Mouse (Mus musculus): ENCODE results near the gene Zfp280b.
"Not testable (repeated sequence)": the region's sequence is repeated elsewhere in the genome, so short reads cannot be mapped to it uniquely, and the experiment has no call there.

Gene Zfp280b

DNA sequence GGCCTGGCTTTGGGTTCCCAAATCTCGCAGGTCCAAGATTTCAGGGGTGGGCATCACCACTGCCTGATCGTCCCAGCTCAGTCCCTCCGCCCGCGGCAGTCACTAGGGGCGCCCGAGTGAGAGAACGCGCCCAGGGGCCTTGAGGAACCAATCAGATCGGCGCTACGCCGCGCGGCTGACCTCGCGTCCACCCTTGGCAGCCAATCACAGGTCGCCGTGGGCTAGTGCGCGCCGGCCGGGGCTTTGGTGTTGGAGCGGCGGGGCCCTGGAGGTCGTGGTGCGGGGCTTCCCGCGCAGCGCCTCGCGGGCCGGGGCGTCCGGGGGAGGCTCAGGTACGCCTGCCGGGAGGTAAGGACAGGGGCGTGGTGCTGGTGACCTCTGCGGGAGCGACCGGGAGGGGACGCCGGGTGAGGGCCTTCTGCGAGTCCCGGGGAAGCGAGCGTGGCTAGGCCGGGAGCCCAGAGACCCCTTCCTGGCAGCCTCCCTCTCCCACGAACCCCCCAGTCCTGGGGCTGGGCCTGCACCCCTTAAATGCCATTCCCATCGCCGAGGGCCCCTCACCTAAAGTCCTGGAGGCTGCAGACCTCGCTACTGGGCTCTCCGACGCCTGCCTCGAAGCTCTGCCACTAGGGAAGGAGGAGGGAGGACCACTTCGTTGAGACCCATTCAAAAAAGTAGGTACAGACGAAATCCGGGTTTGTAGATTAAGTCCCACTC lies at the start of gene Zfp280b:
TSS of gene Zfp280b (plus strand) at position 249 of the 717 bp plus-strand sequence.
- peak; percentile 98 for DNase-seq

DNA sequence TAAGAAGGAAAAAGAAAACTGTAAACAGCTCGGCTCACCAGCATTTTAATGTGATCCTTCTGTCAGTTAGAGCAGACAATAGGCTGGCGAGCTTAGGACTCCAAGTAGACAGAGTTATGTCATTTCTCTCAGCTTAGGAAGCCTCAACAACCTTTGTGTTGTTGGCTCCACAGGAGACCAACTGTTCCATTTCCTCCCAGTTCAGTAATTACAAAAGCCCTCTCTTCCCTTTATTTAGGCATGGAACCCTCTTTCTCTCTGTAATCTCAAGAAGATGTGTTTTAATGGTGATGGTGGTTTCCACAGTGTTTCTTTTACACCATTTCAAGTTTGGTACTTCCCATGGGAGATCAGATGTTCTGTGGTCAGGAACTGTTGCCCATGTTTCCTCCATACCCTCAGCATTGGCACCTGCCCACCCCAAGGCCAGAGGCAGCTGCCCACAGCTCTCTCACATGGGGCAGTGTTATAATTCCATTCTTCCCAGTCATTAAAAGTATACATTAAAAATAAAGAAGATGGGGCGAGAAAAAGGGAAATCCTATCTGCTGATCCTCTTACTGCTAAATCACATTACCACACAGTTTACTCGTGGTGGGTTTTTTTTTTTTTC lies 41.9 kb upstream of the Zfp280b start:
- no peak for DNase-seq

DNA sequence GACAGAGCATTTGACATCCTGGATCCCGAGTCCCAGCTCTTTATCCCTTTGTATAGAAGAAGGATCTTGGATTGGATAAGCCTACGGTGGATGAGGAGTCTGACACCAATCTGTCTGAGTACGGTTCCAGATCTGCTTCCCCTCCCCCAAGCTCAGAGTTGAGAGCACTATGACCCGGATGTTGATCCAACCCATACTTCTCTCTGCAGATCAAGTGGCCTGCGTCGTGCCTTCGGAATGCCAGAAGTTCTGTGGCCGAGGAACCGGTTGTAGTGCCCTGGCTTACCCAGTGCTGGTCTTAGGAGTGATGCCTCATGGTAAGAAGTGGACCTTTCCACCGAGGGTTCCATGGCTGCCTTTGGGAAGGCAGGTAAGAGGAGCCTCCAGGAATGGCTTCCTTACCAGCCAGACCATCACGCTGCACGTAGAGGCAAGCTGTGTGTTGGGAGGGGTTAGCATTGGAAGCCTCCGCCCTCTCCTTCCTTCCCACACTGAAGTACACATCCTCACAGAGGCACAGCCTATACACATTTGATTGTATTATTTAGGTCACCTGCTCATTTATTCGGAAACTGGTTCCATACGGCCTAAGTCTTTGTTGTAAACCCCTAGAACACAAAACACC lies 38.7 kb upstream of the Zfp280b start:
- DNase-seq = no peak

- not testable (repeated sequence) for DNase-seq
Observed at GRCm38 (mm10) chr10:75994531-75995210, 37.8 kb upstream of the Zfp280b start.

DNA sequence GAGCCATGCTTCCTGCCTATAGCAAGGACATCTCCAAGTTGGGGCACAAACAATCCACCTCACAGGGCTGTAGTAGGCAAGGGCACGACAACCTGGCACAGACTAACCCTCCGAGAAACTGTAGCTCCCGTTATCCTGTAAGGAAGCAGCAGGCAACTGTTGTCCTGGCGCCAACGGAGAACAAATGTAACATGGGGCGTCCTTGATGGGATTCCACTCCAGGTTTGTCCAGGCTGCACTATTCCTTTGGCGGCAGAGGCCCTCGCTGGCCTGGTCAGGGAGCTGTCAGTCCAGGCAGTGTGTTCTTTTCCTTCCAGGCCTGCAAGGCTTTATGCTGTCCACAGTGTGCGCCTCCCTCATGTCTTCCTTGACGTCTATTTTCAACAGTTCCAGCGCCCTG lies 37.0 kb upstream of the Zfp280b start:
- no peak for DNase-seq

GRCm38 (mm10) chr10:75996315-75996714 lies 36.1 kb upstream of the Zfp280b start:
- DNase-seq = no peak

- DNase-seq = no peak
Observed at GRCm38 (mm10) chr10:76001160-76001559, 31.3 kb upstream of the Zfp280b start.

- DNase-seq = no peak
Observed at GRCm38 (mm10) chr10:76002101-76002521, 30.3 kb upstream of the Zfp280b start.

- no peak for DNase-seq
Observed at GRCm38 (mm10) chr10:76002615-76003014, 29.8 kb upstream of the Zfp280b start.

GRCm38 (mm10) chr10:76003221-76003620 lies 29.2 kb upstream of the Zfp280b start:
- no peak for DNase-seq

GRCm38 (mm10) chr10:76006385-76006784 lies 26.1 kb upstream of the Zfp280b start:
- no peak for DNase-seq

- no peak for DNase-seq
Observed at GRCm38 (mm10) chr10:76009812-76010211, 22.6 kb upstream of the Zfp280b start.

- DNase-seq = no peak
Observed at GRCm38 (mm10) chr10:76012922-76013321, 19.5 kb upstream of the Zfp280b start.

- no peak for DNase-seq
Observed at GRCm38 (mm10) chr10:76016886-76017285, 15.6 kb upstream of the Zfp280b start.

- DNase-seq = no peak
Observed at GRCm38 (mm10) chr10:76021728-76022127, 10.7 kb upstream of the Zfp280b start.

GRCm38 (mm10) chr10:76023921-76024320 lies 8.5 kb upstream of the Zfp280b start:
- no peak for DNase-seq

DNA sequence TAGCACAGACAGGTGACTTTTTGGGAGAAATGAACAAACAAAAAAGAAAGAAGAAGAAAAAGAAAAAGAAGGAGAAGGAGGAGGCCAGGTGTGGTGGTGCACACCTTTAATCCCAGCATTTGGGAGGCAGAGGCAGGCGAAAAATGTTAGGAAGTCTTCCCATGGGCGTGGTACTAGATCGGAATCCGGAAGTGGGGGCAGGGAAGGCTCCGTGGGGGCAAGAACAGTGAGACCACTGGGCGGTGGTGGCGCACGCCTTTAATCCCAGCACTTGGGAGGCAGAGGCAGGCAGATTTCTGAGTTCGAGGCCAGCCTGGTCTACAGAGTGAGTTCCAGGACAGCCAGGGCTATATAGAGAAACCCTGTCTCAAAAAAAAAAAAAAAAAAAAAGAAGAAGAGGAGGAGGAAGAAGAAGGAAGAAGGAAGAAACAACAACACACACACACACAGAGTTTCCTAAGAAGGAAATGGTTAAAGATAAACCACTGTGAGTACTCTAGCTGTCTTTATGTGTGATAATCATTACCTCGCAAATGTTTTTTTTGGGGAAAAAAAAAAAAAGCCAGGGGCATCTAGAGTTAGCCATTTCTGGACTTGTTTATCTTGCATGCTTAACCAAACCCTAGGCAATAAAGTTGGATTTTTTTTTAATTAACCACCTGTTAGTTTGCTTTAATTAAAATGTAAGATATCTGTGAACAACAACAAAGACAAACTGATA lies 6.8 kb upstream of the Zfp280b start:
- DNase-seq = no peak

GRCm38 (mm10) chr10:76027127-76028015 lies 5.1 kb upstream of the Zfp280b start:
- DNase-seq = no peak

DNA sequence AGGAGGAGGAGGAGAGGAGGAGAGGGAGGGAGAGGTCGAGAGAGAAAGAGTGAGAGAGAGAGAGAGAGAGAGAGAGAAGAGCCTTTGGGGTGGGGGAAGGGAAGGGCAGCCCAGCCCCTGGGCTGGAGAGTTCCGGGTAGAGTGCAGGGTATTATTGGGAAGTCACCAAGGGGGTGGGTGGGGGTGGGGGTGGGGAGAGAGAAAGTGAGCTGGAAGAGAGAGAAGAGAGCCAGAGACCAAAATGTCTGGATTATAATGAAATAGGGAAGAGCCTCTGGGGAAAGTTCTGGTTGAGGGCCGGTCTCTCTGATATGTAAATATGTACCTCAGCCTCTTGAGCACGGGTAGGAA lies 4.5 kb upstream of the Zfp280b start:
- no peak for DNase-seq

- DNase-seq = no peak
Observed at GRCm38 (mm10) chr10:76028396-76028795, 4.1 kb upstream of the Zfp280b start.

DNA sequence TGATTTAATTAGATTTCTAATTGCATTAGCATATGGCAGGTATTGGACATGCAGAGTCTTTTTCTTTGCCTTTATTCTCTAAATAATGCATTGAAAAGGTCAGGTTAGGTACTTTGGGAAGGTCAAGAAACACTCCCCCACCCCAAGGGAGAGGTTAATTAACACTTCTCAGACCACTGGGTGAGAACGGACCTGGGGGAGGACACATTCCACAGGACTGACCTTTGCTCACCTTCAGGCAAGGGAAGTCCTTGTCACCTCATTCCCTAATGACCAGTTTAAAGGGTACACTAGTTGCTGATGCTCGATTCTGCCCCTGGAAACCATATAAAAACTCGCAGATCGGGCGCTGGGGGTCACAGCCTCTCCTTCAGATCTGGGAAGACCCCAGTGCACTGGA lies 3.2 kb upstream of the Zfp280b start:
- DNase-seq = no peak

DNA sequence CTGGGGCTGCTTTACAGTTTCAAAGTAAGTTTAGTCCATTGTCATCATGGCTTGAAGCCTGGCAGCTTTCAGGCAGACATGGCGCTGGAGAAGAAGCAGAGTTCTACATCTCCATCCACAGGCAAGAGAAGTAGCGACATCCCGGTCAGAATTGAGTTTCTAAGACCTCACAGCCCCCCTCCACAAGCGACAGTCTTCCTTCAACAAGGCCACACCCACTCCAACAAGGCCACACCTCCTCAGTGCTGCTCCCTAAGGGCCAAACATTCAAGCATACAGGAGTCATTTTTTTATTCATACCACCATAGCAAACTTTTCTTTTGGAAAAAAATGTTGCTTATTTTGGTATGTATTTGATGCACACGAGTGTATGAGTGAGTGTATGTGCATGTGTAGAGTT lies 2.0 kb upstream of the Zfp280b start:
- no peak for DNase-seq

Data from right cerebral cortex, postnatal 14 days (tissue).